9 mouse cellular contexts compared by ENCODE assay signal in the genomic region with DNA sequence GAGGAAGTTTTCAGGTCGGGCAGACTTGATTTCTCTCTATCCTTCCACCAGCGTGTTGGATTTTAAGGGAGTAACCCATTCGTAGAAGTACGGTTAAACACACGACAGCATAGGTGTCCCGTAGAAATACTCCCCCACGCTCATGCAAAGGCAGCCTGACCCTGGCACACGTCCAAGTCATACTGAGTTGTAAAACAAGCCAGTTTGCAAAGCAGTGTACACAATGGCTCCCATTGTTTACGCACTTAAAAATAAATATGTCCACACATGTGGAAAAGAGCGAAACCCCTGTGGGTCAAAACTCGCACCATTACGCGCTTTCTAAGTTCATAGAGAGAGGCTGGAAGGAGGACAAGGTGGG. TPM values are rescaled to one million over a fixed set of nuclear protein-coding genes. Genes with fewer than 3 reads are reported as not detected.
DNase-seq lines count a peak whose midpoint lies in the region; ATAC-seq and TF ChIP-seq lines count a peak whose summit lies in the region.
"Had no signal": no experiment of that assay in that cellular context is flagged by ENCODE, and none has a peak within 500 bp of the region (broad histone marks: within the 10 kb centered on the region; RNA-seq: fewer than 3 reads in every experiment).

No protein-coding gene starts in this region.

- 0 out of 2 replicates have a peak overlapping the region, but pooled peaks have one; percentile 16 for H3K27ac ChIP-seq in embryonic facial prominence, embryonic 10.5 days (replicated peaks)
- peak overlapping the region; percentile 80 for H3K27ac ChIP-seq in kidney, embryonic 16.5 days (ENCODE audit: low read length)
- 0 out of 2 replicates have a peak overlapping the region, but pooled peaks have one; percentile 9 for H3K27ac ChIP-seq in lung, postnatal 0 days (ENCODE audit: low read length)

- 71% methylated on average over 13 of the region's 13 CpGs for WGBS in embryonic facial prominence, embryonic 10.5 days
- 28% methylated on average over 13 of the region's 13 CpGs for WGBS in kidney, embryonic 16.5 days
- 23% methylated on average over 13 of the region's 13 CpGs for WGBS in lung, postnatal 0 days

- DNase-seq in kidney, adult 18-20 months: peak; percentile 31
- DNase-seq in kidney, postnatal 14 days: no peak
- DNase-seq in embryonic facial prominence, embryonic 10.5 days (ENCODE audit: low spot score): no peak
- peak; percentile 74 for DNase-seq in lung, postnatal 0 days (ENCODE audit: low spot score)
- DNase-seq in layer of hippocampus, postnatal 14 days (ENCODE audit: low spot score in 2 of 2): no peak
- no peak for DNase-seq in left cerebral cortex, postnatal 36 days (ENCODE audit: low spot score in 2 of 2)
- DNase-seq: thymus, postnatal 25 days had no signal

- intact Hi-C loops in left cerebral cortex, postnatal 36 days (cut with DNase I): no loop called here

- ATAC-seq in kidney, embryonic 16.5 days (ENCODE audit: low FRiP score, low TSS enrichment): no peak
- peak; percentile 64 for ATAC-seq in lung, postnatal 0 days
- ATAC-seq in monocyte, adult 5-6 weeks (replicated peaks; ENCODE audit: insufficient number of reproducible peaks, low FRiP score, low TSS enrichment, poor library complexity, severe bottlenecking): no peak

- no peaks in the 10 kb centered on the region for H3K9me3 ChIP-seq in embryonic facial prominence, embryonic 10.5 days
- H3K9me3 ChIP-seq in kidney, embryonic 16.5 days (ENCODE audit: low read length): no peaks in the 10 kb centered on the region
- no peaks in the 10 kb centered on the region for H3K9me3 ChIP-seq in lung, postnatal 0 days (ENCODE audit: low read length)

- H3K4me2 ChIP-seq in kidney, embryonic 16.5 days (replicated peaks; ENCODE audit: low read depth, low read length): peak overlapping the region; percentile 40
- H3K4me2 ChIP-seq in lung, postnatal 0 days (replicated peaks; ENCODE audit: low read depth, low read length): peak overlapping the region; percentile 39

- peak overlapping the region; percentile 26; the same call in 1 of the 2 replicates for H3K9ac ChIP-seq in kidney, embryonic 16.5 days (replicated peaks; ENCODE audit: low read length)
- no peak overlapping the region for H3K9ac ChIP-seq in lung, postnatal 0 days (replicated peaks; ENCODE audit: low read depth)

- H3K4me1 ChIP-seq in embryonic facial prominence, embryonic 10.5 days: peaks cover 32% of the 10 kb centered on the region
- H3K4me1 ChIP-seq in kidney, embryonic 16.5 days (ENCODE audit: insufficient read depth, low read length): peaks cover 30% of the 10 kb centered on the region
- H3K4me1 ChIP-seq in lung, postnatal 0 days (ENCODE audit: insufficient read depth, low read depth, low read length): peaks cover 17% of the 10 kb centered on the region

- no peaks in the 10 kb centered on the region for H3K36me3 ChIP-seq in embryonic facial prominence, embryonic 10.5 days (replicated peaks)
- no peaks in the 10 kb centered on the region for H3K36me3 ChIP-seq in kidney, embryonic 16.5 days (ENCODE audit: insufficient read depth, low read length)
- no peaks in the 10 kb centered on the region for H3K36me3 ChIP-seq in lung, postnatal 0 days (ENCODE audit: insufficient read depth, low read length)

- H3K4me3 ChIP-seq in embryonic facial prominence, embryonic 10.5 days: no peak overlapping the region
- H3K4me3 ChIP-seq in kidney, embryonic 16.5 days (ENCODE audit: low read length): 0 out of 2 replicates have a peak overlapping the region, but pooled peaks have one; percentile 5
- H3K4me3 ChIP-seq in lung, postnatal 0 days (ENCODE audit: low read depth, low read length): no peak overlapping the region; the same call in 1 of the 2 replicates

- H3K27me3 ChIP-seq in embryonic facial prominence, embryonic 10.5 days (replicated peaks; ENCODE audit: low read depth, poor library complexity, severe bottlenecking): no peaks in the 10 kb centered on the region
- H3K27me3 ChIP-seq in kidney, embryonic 16.5 days (ENCODE audit: insufficient read depth, low read length): no peaks in the 10 kb centered on the region
- H3K27me3 ChIP-seq in lung, postnatal 0 days (replicated peaks; ENCODE audit: insufficient read depth, low read length): no peaks in the 10 kb centered on the region

- no peak for TF ChIP-seq EP300 in lung, postnatal 0 days (IDR thresholded peaks at IDR 0.05)

- TF ChIP-seq CTCF in lung, postnatal 0 days (IDR thresholded peaks at IDR 0.05): no peak

RNA-seq across cellular contexts. Expression of a gene that starts 24.3 kb away (rescaled TPM):
- polyA plus RNA-seq in embryonic facial prominence, embryonic 10.5 days (2016; fragmentation: Nextera tagmentation; extraction: Ambion mirVana): 496 and 508 TPM in 2 replicates
- 404 and 421 TPM in 2 replicates for polyA plus RNA-seq in kidney, embryonic 16.5 days (2015; fragmentation: Nextera tagmentation; extraction: Ambion mirVana)
- polyA plus RNA-seq in lung, postnatal 0 days (2015; fragmentation: Nextera tagmentation; extraction: Ambion mirVana): 229 and 241 TPM in 2 replicates
- total RNA-seq in layer of hippocampus, postnatal 14 days (2021): 100 to 1,000 TPM; 240 to 248 TPM
- 100 to 1,000 TPM; 184 to 211 TPM for total RNA-seq in left cerebral cortex, postnatal 36 days (2021)
- 177 to 216 TPM (median 190 TPM) in 3 replicates for total RNA-seq in monocyte, adult 5-6 weeks (2017)

RNA-seq across cellular contexts. Expression of a gene that starts 24.4 kb away (rescaled TPM):
- 0.38 and 0.69 TPM in 2 replicates for polyA plus RNA-seq in embryonic facial prominence, embryonic 10.5 days (2016; fragmentation: Nextera tagmentation; extraction: Ambion mirVana)
- polyA plus RNA-seq in kidney, embryonic 16.5 days (2015; fragmentation: Nextera tagmentation; extraction: Ambion mirVana): 0.26 and 0.40 TPM in 2 replicates
- polyA plus RNA-seq in lung, postnatal 0 days (2015; fragmentation: Nextera tagmentation; extraction: Ambion mirVana): 1.1 and 4.4 TPM in 2 replicates
- total RNA-seq in layer of hippocampus, postnatal 14 days (2021): under 1 TPM; 0.37 to 0.52 TPM
- under 1 TPM; 0.37 to 0.59 TPM for total RNA-seq in left cerebral cortex, postnatal 36 days (2021)
- total RNA-seq in monocyte, adult 5-6 weeks (2017): 14.3 to 47.8 TPM (median 28.4 TPM) in 3 replicates

RNA-seq across cellular contexts. Expression of a gene that starts 36.2 kb away (rescaled TPM):
- polyA plus RNA-seq in embryonic facial prominence, embryonic 10.5 days (2016; fragmentation: Nextera tagmentation; extraction: Ambion mirVana): 27.0 and 28.1 TPM in 2 replicates
- polyA plus RNA-seq in kidney, embryonic 16.5 days (2015; fragmentation: Nextera tagmentation; extraction: Ambion mirVana): 32.8 and 33.4 TPM in 2 replicates
- polyA plus RNA-seq in lung, postnatal 0 days (2015; fragmentation: Nextera tagmentation; extraction: Ambion mirVana): 104 and 106 TPM in 2 replicates
- total RNA-seq in layer of hippocampus, postnatal 14 days (2021): 10 to 100 TPM; 37.1 to 38.4 TPM
- total RNA-seq in left cerebral cortex, postnatal 36 days (2021): 10 to 100 TPM; 27.4 TPM
- total RNA-seq in monocyte, adult 5-6 weeks (2017): 18.2 to 25.1 TPM (median 23.4 TPM) in 3 replicates

Comparison
In these comparisons a context has a peak if more than half of its experiments do, and no peak if none do; other contexts are left out.
1. DNase-seq: peak in kidney, adult 18-20 months (single experiment) and lung, postnatal 0 days (single experiment); none in kidney, postnatal 14 days (single experiment), embryonic facial prominence, embryonic 10.5 days (single experiment), layer of hippocampus, postnatal 14 days (0 of 2) and left cerebral cortex, postnatal 36 days (0 of 2).
2. H3K27ac ChIP-seq: peak in every context shown above with its lines; median percentile 80 in kidney, embryonic 16.5 days; 16 in embryonic facial prominence, embryonic 10.5 days; 9 in lung, postnatal 0 days.